Mouse (Mus musculus): Measurements from ENCODE around the gene Hsd11b1.

Hsd11b1 gene

DNA sequence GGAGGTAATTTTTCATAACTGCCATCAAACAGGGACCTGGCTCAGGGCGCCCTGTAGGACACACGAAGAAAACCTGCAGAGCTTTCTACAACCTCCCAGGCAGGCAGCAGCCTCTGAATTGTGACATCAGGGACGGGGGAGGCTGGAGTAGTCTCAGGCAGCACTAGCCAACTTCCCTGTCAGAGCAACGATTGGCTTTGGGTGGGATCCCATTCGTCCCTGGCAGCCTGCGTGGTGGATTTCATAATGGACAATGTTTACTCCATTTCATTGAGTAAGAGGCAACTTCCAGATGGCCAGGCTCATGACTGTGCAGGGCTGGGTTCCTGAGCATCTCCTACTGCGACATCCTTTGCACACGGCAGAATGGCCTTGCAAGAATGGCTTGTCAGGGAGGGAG lies 21.6 kb downstream of the Hsd11b1 start:
- DNase-seq = peak; percentile 24

DNA sequence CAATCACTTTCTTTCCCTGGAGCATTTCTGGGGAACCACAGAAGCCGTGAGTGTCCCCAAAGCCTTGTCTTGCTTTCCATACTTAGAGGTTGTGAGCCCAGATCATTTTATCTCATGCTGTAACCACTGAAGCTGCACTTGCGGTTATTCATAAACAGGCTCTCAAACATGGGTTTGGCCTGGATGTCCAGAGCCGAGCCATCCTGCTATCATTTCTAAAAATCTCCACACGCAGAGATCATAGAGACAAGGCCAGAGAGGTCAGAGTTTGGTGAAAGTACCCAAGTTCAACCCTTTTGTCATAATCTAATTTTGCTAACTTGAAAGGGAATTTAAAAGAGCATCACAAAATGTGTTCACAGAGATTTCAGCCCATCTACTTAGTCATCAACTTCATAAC lies 22.4 kb downstream of the Hsd11b1 start:
- no peak for DNase-seq

DNA sequence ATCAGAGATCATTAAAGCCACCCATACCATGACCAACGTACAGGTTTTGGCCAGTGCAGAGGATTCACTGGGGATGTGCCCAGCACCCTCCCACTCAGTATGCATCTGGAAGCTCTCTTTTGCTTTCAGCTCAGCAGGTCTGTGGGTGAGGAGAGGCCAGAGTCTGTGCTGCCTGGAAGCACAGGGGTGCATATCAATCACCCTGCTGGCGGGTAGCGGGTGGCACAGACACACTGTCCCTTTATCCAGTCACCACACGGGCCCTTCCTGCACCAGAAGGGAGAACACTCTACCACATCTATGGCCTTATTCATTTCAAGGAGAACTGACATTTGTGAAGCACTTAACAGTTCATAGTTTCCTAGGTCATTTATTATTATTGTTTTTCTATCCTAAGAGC lies 25.4 kb downstream of the Hsd11b1 start:
- DNase-seq = no peak

DNA sequence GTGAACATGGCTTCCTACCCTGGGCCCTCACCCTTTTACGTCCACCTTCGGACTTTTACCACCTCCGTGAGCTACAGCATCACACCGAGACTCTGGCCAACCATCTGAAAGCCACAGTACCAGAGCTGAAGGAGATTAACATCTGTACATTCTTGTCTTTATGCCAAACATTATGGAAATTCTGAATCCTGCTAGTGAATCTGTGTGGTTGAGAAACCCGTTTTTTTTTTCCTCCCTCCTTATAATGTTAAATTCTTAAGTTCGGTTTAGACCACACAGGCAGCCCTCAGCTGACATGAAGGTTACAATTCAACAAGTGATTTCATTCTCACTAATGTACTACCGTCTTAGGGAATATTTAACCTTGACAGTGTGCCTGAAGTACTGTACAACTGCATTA lies 28.9 kb downstream of the Hsd11b1 start:
- no peak for DNase-seq

DNA sequence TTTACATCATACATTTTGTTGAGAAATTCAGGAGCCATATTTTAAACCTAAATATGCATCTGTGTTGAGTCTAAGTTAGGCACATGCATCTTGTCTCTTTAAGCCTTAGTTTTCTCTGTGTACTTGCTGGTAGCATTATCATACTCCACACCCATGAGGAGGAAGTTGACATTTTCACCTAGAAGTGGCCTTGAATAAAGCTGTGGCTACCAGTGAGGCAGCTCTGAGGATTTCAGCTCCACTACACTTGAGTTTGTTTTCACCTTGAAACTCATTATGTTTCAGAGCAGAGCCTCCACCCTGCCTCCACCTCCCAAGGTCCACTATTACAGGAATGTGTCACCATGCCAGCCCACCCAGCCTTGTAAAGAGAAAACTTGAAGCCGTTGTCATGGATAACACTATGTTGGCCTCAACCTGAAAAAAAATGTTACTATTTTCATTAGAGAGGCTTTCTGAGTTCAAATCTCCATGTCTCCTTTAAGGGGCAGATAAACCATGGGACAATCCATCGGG lies 29.7 kb downstream of the Hsd11b1 start:
- no peak for DNase-seq

DNA sequence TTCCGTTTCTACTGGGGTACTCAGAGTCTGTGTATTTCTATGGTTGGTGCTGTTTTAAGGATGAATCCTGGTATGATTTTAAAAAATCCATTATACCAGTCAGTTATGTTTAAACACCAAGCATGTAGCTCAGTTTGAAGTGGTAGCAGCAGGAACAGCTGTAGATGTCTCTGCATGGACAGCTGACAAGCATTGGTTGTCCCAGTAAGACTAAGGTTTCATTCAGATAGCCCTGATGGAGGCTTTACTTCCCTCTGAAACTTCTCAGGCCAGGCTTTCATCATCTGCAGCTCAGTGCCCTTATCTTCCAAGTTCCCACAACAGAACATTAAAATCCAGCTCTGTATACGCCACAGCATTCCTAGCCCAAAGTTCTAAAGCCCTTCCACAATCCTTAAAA lies 31.1 kb downstream of the Hsd11b1 start:
- DNase-seq = no peak

DNA sequence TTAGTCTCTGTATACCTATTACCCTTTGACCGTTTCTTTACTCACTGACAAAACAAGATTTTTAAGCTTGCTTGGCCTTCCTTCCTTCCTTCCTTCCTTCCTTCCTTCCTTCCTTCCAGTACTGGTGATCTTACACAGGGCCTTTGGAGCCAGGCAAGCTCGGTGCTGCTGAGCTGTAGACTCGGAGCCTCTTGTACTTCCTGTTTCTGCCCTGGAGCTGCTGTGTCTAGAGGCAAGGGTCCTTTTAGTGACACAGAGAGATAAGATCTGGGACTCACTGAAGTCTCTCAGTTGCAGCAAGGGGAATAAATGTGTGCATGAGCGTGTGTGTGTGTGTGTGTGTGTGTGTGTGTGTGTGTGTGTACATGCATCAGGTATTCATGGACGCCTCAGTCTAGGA lies 32.9 kb downstream of the Hsd11b1 start:
- no peak for DNase-seq

DNA sequence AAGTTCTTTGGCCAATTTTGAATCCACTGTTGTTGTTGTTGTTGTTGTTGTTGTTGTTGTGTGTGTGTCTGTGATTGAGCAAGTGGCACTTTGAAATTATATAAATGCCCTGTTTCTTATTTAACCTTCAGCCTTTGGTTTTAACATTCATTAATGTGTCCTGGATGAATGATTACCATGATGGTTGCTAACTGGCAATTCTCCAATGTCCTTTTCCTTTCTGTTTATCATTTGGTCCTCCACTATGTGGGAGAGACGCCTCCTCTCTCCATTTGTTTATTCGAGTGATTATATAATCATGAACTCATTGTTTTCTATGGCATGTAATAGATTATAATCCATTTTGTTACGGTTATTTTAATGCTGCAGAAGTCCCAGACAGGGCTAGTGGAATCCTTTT lies 33.3 kb downstream of the Hsd11b1 start:
- no peak for DNase-seq

DNA sequence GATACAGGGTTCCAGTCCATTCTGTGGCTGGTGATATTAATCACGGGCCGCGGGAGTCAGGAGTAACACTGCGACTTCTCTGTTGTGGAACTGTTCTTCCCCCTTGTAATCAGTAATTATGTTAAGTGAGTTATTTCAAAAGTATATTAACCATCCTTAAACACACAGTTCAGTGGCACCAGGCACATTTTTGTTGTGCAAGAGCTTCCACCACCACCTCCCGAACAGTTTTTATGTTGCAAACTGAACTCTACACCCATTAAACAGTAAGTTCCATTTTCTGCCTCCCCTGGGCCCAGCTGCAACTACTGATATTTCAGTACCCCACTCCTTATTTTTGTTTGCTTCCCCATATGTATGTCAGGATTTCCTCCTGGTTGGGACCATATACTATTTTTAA lies 34.3 kb downstream of the Hsd11b1 start:
- no peak for DNase-seq

DNA sequence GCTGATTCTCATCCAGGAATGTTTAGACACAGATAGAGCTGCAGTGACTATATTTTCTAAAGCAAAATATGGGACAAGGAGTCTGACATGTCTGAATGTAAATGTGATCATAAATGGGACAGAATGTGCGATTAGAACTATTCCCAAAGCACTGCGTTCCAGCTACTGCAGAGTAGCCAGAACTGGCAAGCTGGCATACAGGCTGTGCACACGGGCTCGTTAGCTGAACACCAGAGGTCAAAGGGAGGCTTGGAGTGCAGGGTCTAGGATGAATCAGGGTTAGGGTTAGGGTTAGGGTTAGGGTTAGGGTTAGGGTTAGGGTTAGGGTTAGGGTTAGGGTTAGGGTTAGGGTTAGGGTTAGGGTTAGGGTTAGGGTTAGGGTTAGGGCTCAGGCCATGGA lies 36.3 kb downstream of the Hsd11b1 start:
- no peak for DNase-seq

DNA sequence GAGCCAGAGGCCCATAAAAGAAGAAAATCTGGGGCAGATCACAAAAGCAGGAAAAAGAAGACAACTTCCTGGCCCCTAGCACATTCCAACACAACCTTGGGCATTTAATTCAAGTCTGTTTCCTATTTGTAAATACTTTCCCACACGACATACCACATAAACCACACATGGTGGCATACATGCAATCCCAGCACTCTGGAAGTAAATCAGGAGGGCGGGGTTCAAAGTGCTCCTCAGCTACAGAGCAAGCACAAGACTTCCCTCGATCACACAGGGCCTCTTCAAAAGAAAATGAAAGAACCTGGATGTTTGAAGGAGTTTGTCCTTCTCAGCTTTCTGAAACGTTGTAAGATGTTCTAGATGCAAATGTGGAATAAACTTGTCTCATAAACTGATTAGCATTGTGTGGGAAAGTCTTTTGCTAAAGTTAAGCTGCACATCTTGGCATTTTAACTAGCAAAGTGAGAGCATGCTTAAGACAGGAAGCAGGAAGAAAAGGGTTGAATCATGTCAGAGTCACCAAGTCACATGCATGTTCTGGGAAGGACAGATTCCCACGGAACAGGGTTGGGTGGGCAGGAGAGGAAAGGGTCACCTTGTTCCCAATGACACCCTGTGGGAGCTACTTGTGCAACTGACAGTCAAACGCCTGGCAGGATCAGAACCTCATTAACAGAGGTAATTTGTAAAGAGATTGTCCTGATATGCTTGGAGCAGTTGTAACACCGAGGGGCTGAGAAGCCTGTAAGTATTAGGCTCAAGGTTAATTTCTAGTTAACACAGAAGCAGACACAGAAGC lies 37.0 kb downstream of the Hsd11b1 start:
- no peak for DNase-seq

DNA sequence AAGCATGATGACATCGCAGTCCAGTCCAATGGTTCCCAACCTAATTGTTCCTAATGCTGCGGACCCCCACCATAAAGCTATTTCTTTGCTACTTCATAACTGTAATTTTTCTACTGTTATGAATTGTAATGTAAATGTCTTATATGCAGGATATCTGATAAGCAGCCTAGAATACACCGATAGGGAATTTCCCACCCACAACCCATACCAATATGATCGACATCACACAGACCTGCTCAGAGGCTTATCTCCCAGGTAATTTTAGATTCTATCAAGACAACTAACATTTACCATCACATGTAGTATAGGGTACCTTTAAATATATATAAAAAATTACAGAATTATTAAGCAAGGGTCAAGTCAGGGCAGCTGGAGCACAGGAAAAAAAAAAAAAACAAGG lies 37.8 kb downstream of the Hsd11b1 start:
- DNase-seq = no peak

DNA sequence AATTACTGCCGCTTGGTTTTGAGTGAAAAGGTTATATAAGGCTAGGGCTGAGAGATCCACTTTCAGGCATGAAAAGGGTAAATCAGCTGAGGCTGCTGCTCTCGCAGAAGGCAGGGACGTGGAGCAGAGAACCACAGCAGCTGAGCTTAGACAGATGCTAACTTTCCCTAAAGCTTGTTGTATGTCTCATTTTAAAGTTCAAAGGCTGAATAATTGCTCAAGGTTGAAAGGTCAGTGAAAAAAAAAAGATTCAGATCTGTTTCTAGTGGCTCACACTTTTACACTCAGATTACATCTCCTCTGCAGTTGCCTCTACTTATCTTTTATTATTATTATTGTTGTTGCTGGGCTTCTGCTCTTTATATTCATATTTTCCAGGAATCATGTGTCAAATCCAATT lies 38.3 kb downstream of the Hsd11b1 start:
- no peak for DNase-seq

DNA sequence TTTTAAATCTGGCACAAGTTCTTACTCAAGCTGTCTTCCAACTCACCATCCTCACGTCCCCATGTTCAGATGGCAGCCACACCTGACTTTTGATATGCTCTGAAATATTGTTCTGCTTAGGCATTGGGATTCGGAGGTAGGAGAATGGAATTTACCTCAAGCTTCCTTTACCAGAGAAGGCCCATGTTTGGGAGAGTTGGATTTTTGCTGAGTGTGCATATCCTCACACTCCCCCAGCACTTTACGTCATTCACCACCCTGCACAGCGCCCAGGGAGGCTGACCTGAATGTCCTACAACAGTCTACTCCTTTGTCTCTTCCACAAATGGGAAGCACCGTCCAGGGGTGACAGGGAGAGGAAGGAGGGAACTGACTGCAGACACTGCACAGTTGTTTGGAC lies 43.5 kb downstream of the Hsd11b1 start:
- no peak for DNase-seq

DNA sequence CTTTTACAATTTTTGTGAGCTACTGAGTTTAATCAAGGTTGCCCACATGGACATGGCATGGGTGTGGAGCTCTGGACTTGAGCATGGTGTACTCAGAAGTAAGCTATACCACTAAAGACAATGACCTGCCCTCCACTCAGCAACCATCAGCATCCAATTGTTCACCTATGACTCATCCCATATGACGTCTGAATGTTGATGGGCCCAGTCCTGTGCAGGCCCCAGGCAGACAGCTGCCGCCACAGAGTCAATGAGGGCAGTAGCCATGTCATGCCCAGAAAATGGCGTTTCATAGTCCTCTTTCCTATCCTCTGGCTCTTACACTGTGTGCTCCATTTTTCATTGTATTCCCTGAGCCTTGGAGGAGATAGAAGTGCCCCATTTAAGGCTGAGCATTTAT lies 47.9 kb downstream of the Hsd11b1 start:
- no peak for DNase-seq

DNA sequence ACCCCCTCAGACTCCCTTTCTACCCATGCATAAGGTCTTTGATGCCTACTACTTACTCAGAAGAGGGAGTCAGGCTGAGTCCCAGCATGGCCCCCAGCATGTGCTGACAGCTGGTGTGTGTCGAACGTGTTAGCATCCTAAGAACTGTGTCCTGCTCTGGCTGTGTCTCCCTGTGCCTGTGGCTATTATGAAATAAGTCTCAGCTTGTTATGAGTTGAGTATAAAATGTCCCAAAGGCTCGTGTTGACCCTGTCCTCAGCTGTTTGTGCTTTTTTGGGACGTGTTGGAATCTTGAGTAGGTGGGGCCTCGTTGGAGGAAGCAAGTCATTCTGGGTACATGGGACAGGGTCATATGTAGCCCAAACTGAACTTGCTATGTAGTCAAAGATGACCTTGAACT lies 49.8 kb downstream of the Hsd11b1 start:
- DNase-seq = no peak

DNA sequence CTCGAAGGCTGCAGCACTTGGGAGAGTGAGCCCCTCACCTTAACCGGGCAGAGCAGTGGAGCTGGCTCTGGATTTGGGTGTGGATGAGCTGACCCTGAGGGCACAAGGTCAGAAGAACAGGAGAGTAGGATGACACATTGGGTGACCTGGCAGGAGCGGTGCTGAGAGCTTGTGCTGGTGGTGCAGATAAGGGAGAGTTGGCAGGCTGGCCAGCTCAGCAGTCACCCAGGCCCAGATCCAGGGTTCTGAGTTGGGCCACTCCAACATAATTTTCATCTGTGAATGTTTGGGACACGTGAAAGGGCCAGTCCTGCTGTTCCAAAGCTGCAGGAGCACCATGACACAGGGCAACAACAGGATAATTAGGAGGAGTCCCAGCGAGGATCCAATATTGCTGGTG lies 52.5 kb downstream of the Hsd11b1 start:
- DNase-seq = no peak

DNA sequence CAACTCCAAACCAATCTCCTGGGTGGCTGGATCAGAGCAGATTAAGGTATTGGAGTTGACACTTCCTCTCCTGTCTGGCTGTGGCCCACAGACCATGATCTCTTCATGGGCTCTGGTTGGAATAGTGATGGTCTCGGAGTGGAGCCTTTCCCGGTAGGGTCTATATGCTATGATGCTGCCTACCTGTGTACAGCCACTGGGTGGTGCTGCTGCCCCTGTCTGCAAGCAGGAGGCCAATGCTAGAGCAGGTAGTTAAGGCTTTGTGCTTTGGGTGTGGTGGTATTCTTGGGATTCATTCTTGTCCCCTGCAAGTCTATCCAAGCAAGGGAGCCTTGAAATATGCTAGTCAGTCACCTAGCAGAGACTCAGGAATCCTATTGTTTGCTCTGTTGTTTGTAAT lies 55.7 kb downstream of the Hsd11b1 start:
- peak; percentile 53 for DNase-seq

DNA sequence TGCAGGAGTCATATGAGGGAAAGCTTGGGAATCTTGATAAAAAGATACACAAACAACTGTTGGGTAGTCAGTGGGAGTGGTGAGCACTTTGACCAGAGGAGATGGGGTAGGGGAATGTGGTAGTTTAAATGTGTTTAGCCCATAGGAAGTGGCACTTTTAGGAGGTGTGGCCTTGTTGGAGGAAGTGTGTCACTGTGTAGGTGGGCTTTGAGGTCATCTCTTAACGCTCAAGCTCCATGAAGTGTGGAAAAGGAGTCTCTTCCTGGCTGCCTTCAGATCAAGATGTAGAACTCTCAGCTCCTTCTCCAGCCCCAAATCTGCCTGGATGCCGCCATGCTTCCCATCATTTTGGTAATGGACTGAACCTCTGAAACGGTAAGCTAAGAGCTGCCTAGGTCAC lies 56.4 kb downstream of the Hsd11b1 start, which contains the start of gene Lamb3:
Lamb3 (plus strand) TSS at position 197 of the 400 bp plus-strand sequence.
- no peak for DNase-seq

DNA sequence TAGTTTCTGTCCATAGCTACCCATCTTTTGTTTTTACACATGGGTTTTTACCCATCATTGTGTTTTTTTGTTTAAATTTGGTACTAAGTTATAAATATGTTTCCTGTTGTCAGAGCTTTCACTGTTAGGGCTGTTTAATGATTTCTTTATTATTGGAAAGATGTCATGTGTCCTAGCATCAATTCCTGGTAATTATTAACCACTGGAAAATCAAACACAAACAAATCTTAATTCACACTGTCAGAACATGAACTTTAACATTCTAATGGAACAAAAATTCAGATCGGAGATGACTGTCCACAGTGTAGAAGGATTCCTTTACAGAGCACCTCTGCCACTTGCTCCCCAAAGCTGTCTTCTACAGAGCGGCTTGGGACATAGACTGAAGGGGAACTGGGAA lies 58.4 kb downstream of the Hsd11b1 start:
- DNase-seq = no peak

DNA sequence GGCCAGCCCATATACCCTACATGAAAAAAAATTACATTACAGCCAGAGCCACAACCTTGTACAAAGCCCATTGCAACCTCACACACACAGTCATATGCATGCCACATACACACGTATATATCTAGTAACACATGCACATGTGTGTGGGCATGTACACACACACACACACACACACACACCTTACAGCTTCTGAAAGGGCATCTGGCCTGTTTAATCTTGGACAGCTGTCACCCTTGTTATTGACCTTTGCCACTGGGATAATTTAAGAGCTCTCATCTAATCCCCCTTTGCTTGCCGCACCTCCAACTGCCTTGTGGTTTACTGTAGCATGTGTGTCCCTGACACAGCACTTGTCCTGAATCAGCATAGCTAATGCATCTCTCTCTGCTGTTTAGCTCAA lies 60.1 kb downstream of the Hsd11b1 start:
- DNase-seq = no peak

DNA sequence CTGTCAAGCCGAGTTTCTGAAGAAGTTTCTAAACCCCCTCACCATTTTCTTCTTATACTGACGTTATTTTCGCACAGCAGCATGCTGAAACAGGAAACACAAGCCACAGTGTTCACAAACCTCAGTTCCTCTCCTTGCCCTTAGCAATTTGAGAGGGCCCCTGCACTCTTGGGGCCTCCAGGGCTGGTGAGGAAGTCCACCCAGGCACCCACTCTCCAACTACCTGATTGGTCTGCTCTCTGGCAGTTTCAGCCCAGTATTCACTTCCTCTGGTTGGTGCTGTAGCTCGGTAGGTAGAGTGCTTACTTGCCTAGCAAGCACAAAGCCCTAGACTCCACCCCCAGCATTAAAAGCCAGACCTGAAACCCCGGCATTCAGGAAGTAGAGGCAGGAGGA lies 62.5 kb downstream of the Hsd11b1 start, which contains the start of gene Traf3ip3:
Traf3ip3 (minus strand) TSS at position 321 of the 396 bp plus-strand sequence.
- peak; percentile 50 for DNase-seq

DNA sequence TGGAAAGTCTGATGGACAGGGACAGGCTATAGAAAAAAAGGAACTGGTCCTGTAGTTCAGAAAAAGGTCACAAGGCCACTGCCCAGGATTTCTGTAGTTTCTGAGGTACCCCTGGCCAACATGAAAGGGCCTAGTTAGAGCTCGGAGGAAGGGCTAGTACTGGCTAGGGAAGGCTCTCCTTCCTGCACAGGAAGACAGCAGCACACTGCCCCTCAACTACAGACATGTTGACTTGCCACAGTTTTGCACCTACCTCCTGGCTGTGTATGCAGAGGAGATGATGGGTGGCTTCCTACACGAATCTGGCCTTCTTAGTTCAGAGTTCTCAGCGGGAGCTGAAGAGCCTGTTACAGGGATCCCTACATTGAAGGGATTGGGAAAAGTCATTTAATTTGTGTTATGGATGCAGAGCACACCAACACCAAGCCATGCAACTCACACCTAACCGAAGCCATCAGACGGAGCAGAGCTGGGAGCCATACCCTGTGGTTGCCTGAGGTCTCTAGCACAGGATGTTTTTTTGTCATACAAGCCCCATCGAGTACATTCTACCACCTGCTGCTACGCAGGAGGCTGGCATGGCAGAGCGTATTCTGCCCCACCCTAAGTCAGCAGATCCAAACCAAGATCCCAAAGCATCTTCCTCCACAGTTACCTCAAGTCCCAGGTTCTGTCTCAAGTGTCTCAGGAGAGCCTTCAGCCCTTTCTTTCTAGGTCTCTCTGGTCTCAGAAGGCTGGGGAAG lies 63.1 kb downstream of the Hsd11b1 start:
- DNase-seq = no peak

DNA sequence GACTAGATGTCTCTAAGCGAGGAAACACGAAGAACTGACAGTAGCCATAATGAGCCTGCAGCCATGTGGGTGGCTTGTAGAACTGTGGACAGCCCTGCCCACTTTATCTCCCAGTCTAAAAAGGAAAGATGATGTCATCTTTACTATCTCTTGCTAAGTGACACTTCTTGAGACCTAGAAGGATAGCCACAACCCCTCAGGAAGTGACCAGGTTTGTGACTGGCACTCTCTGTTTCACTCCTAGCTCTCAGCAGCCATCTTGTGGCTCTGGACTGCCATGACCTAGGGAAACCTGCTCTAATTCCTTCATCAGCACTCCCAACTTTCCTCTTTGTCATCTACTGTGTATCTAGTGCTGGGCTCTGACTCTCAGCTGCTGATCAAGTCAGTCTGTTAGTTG lies 65.6 kb downstream of the Hsd11b1 start:
- no peak for DNase-seq
